Comparison of ENCODE assay signal across 8 mouse cellular contexts in genomic region chr10:29533846-29534829, GRCm38 (mm10). TPM values are rescaled to one million over a fixed set of nuclear protein-coding genes. Genes with fewer than 3 reads are reported as not detected.
DNase-seq lines count a peak whose midpoint lies in the region; ATAC-seq and TF ChIP-seq lines count a peak whose summit lies in the region.

No protein-coding gene starts in this region.

- H3K4me2 ChIP-seq in hindbrain, embryonic 16.5 days (ENCODE audit: low read length), result peak overlapping the region; percentile 98
- peak overlapping the region; percentile 94 for H3K4me2 ChIP-seq in limb, embryonic 15.5 days

- H3K36me3 ChIP-seq in E14TG2a.4 (ENCODE audit: insufficient read depth, low read length), result no peaks in the 10 kb centered on the region
- no peaks in the 10 kb centered on the region for H3K36me3 ChIP-seq in hindbrain, embryonic 16.5 days (ENCODE audit: control insufficient read depth, insufficient read depth, low read length)
- H3K36me3 ChIP-seq in limb, embryonic 15.5 days, result no peaks in the 10 kb centered on the region

- peaks cover 29% of the 10 kb centered on the region for H3K4me1 ChIP-seq in E14TG2a.4 (replicated peaks; ENCODE audit: low read depth, low read length)
- H3K4me1 ChIP-seq in hindbrain, embryonic 16.5 days (ENCODE audit: control insufficient read depth, insufficient read depth, low read depth, low read length), result peaks cover 26% of the 10 kb centered on the region
- H3K4me1 ChIP-seq in limb, embryonic 15.5 days, result peaks cover 23% of the 10 kb centered on the region

- DNase-seq in frontal cortex, postnatal 25 days (ENCODE audit: low spot score in 2 of 2), result no peak
- DNase-seq in embryo, embryonic 11 days, result peak; percentile 51
- DNase-seq in retina, postnatal 1 day, result peak; percentile 48
- no peak for DNase-seq in thymus, postnatal 25 days

- H3K4me3 ChIP-seq in E14TG2a.4 (replicated peaks; ENCODE audit: low read length), result peak overlapping the region; percentile 65
- peak overlapping the region; percentile 62 for H3K4me3 ChIP-seq in hindbrain, embryonic 16.5 days (ENCODE audit: low read length)
- peak overlapping the region; percentile 64 for H3K4me3 ChIP-seq in limb, embryonic 15.5 days

- no peak overlapping the region for H3K27ac ChIP-seq in hindbrain, embryonic 16.5 days (ENCODE audit: low read depth, low read length)
- H3K27ac ChIP-seq in limb, embryonic 15.5 days, result peak overlapping the region; percentile 75

- TF ChIP-seq CTCF in E14TG2a.4 (conservative IDR thresholded peaks at IDR 0.05; ENCODE audit: low read length), result no peak

- no peaks in the 10 kb centered on the region for H3K9me3 ChIP-seq in E14TG2a.4 (ENCODE audit: low read length)
- H3K9me3 ChIP-seq in hindbrain, embryonic 16.5 days (ENCODE audit: control insufficient read depth, low read length), result no peaks in the 10 kb centered on the region
- no peaks in the 10 kb centered on the region for H3K9me3 ChIP-seq in limb, embryonic 15.5 days

- peak; percentile 36 for ATAC-seq in frontal cortex, adult (ENCODE audit: low TSS enrichment)
- peak; percentile 38 for ATAC-seq in hindbrain, embryonic 16.5 days
- ATAC-seq in limb, embryonic 15.5 days (ENCODE audit: insufficient number of reproducible peaks, low FRiP score, low TSS enrichment, low read depth), result no peak

- H3K9ac ChIP-seq in hindbrain, embryonic 16.5 days (ENCODE audit: low read depth, low read length), result peak overlapping the region; percentile 58; the same call in 1 of the 2 replicates
- peak overlapping the region; percentile 37; the same call in 1 of the 2 replicates for H3K9ac ChIP-seq in limb, embryonic 15.5 days

- peaks cover 54% of the 10 kb centered on the region for H3K27me3 ChIP-seq in E14TG2a.4 (ENCODE audit: insufficient read depth, low read length)
- H3K27me3 ChIP-seq in hindbrain, embryonic 16.5 days (replicated peaks; ENCODE audit: control insufficient read depth, insufficient read depth, low read length), result peaks cover 9% of the 10 kb centered on the region
- H3K27me3 ChIP-seq in limb, embryonic 15.5 days, result 0 out of 2 replicates have a peak, but pooled peaks cover 13% of the 10 kb centered on the region

- 1% methylated on average over 23 of the region's 24 CpGs for WGBS in hindbrain, embryonic 16.5 days
- under 1% methylated on average over 24 of the region's 24 CpGs for WGBS in limb, embryonic 15.5 days

RNA-seq across cellular contexts. Expression of gene Rspo3, which starts 1.5 kb away (rescaled TPM):
- polyA plus RNA-seq in hindbrain, embryonic 16.5 days (2015; fragmentation: Nextera tagmentation; extraction: Ambion mirVana), result 2.0 and 2.7 TPM in 2 replicates
- 18.1 and 18.6 TPM in 2 replicates for polyA plus RNA-seq in limb, embryonic 15.5 days (2015; fragmentation: Nextera tagmentation; extraction: Ambion mirVana)

Comparison
In these comparisons a context has a peak if more than half of its experiments do, and no peak if none do; other contexts are left out.
1. DNase-seq: peak in embryo, embryonic 11 days (single experiment) and retina, postnatal 1 day (single experiment); none in frontal cortex, postnatal 25 days (0 of 2) and thymus, postnatal 25 days (single experiment).
2. Peak in every context shown above with its lines, with median percentiles within 50 percentile points of each other: H3K4me3 ChIP-seq.